Mouse (Mus musculus) cerebellum, postnatal 25 days (tissue): ENCODE results near the gene Spata7.

Experiments used
- DNase-seq, 2 experiments: peaks; one replicate each; pipeline ENCODE4 v3.0.0; 2021; ENCODE audit warnings: mixed read lengths in 2 of 2

The Spata7 gene

GRCm38 (mm10) chr12:98673879-98674278 is 45.9 kb downstream of the Spata7 start:
- DNase-seq = peak in 1 of 2 experiments; percentile 3

- peak; percentile 83 to 89 for DNase-seq
These were observed 46.7 kb downstream of the Spata7 start for GRCm38 (mm10) chr12:98674627-98675143.

GRCm38 (mm10) chr12:98676861-98677260 is 48.9 kb downstream of the Spata7 start:
- peak in 1 of 2 experiments; percentile 3 for DNase-seq

- peak in 1 of 2 experiments; percentile 4 for DNase-seq
These were observed 49.4 kb downstream of the Spata7 start for GRCm38 (mm10) chr12:98677336-98677735.

- DNase-seq = no peak
These were observed 51.9 kb downstream of the Spata7 start for GRCm38 (mm10) chr12:98679906-98680305.

DNA sequence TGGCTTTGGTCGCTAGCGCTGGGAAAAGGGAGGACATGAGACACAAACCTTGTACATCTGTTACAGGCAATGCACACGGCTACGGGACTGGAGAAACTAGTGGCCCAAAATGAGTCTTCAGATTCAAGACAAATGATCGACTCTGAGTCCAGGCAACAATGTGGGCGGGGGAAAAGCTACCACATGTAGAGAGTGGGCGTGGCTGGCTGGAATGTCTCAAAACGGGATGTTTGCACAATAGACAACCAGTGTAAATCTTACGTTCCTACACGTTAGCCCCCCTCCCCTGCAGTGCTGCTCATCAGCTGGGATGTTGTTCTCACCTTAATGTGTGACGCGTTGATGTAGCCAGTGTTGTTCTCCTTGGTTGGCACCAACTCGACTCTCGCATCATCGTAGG is 54.2 kb downstream of the Spata7 start:
- DNase-seq = no peak

DNA sequence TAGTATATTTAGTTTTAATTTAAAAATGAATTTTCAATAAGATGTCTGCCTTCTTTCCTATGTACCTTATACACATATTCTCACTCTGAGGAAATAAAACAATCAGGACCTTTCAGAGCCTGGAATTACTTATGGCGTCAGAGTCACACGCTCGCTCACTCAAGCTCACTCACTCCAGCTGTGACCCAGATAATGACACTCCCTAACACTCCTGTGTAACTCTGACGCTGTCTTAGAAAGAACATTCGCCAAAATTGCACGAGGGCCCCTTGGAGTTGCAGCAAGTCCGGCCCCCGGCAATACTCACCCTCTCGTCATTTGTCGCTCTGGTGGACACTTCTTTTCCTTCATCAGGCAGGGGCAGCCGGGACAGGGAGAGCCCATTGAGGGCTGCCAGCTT is 55.2 kb downstream of the Spata7 start:
- DNase-seq = no peak

- no peak for DNase-seq
These were observed 55.6 kb downstream of the Spata7 start for GRCm38 (mm10) chr12:98683574-98683973.

DNA sequence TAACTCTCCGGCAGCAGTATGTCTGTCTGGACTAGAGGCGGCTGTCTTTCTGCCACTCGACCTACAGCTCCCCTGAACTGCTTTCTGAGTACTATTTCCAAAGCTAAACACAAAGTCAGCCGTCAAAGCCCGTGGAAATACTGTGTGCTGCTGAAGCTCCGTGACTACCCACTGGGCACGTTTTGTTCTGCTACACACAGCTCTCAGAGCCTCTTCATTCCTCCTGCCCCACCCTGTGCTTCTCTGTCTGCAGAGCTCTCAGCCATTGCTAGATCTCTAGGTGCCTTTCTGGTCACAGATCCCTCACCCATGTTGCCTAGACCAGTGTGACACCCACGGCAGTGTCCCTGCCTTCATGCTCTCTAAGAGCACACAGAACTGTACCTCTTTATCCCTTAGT is 62.3 kb downstream of the Spata7 start:
- no peak for DNase-seq

DNA sequence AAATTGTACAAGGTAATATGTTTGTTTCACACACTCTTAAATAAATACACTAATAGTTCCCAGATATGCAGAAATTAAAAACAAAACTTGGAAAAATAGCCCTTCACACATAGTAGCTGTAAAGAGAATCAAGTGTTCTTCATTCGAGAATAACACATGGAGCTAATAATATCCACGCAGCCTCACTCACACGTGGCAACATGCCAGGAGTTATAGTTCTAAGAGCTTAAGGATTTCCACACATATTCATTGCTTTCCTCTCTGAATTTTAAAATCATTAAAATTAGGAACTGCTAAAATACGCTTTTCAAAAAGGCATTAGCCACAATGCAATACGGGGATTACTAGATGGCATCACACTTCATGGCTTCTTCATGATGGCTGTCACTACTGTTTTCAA is 69.2 kb downstream of the Spata7 start:
- no peak for DNase-seq

GRCm38 (mm10) chr12:98701564-98701963 is 73.6 kb downstream of the Spata7 start:
- DNase-seq = peak; percentile 68 to 74

DNA sequence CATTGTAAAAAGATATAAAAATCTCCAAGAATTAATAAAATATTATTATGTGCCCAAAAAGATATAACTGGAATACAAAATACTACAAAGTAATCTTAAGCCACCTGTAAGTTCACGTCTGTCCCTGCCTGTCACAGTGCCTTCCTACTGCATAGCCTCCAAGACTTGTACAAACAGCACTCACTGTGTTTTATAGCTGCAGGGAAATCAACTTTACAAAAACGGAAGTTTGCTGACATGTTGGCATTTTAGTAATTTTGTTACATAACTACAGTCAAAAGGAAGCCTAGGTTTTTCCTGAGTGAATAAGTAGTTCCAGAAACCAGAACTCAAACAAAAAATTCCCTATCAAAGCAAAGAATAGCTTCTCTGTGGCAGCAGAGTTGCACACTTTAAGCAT is 75.6 kb downstream of the Spata7 start:
- no peak for DNase-seq

- no peak for DNase-seq
These were observed 76.0 kb downstream of the Spata7 start for GRCm38 (mm10) chr12:98703961-98704360.

- DNase-seq = no peak
These were observed 84.9 kb downstream of the Spata7 start for GRCm38 (mm10) chr12:98712819-98713218.

GRCm38 (mm10) chr12:98713621-98714103 is 85.7 kb downstream of the Spata7 start:
- no peak for DNase-seq

DNA sequence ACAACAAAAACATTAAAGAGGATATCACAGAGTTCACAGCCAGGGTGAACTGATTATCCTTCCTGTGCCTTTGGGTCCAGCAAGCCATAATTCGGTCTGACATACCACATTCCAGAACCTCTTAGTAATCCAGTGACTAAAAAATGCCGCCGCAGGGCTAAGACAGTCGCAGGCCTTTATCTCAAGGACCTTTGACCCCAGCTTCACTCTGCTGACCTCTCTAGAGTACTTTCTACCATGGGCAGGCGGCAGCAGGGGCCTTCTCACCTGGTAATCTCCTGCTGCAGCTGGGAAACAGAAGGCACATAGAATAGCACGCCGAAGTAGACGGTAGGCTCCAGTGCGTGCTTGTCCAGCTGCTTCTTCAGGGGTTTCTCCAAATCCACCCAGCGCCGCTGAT is 86.8 kb downstream of the Spata7 start:
- no peak for DNase-seq

GRCm38 (mm10) chr12:98716142-98716541 is 88.2 kb downstream of the Spata7 start:
- DNase-seq = no peak
